Mouse (Mus musculus): ENCODE data around the gene Utp4.

DNA sequence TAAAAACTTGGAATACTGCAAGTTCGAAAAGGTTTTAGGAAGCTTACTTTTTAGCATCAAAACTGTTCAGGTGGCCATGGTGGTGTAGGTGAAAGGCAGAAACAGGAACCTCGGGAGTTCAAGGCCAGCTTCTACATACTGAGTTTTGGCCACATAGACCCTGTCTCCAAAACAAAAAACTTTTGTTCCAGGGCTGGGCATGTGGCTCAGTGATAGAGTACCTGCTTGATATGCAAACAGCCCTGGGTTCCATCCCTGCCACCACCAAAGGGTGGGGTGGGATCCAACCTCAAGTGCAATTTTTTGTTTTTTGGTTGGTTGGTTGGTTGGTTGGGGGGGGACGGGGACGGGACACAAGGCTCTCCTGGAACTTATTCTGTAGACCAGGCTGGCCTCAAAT lies 32.0 kb downstream of the Utp4 start:
- TF ChIP-seq POLR2A (IDR thresholded peaks at IDR 0.05; ENCODE audit: extremely low read depth, insufficient read depth, low read length) (no peak), CTCF (IDR thresholded peaks at IDR 0.05; ENCODE audit: low read depth, low read length) (no peak)

Data from liver, adult 2 months (tissue).